Mouse (Mus musculus) cerebellum, postnatal 10 days (tissue): ENCODE data around the gene Cfap70.

ENCODE experiments used
- DNase-seq, 2 experiments: peaks; one replicate each; pipeline ENCODE4 v3.0.0; 2021; ENCODE audit warnings: mixed read lengths in 2 of 2

Cfap70 gene

GRCm38 (mm10) chr14:20422257-20422656 lies 29.8 kb downstream of the Cfap70 start:
- DNase-seq = peak; percentile 8 to 12

- DNase-seq = peak; percentile 60 to 65
Measured at GRCm38 (mm10) chr14:20400071-20400470, 52.0 kb downstream of the Cfap70 start.

GRCm38 (mm10) chr14:20398864-20399263 lies 53.2 kb downstream of the Cfap70 start:
- peak; percentile 42 to 50 for DNase-seq

GRCm38 (mm10) chr14:20397220-20397619 lies 54.8 kb downstream of the Cfap70 start:
- DNase-seq = no peak

- peak; percentile 95 to 98 for DNase-seq
Measured at GRCm38 (mm10) chr14:20393205-20393913, 58.7 kb downstream of the Cfap70 start, which contains the start of gene Mrps16. TSS of gene Mrps16 (minus strand) at chr14:20393634.

- DNase-seq = peak; percentile 20 to 30
Measured at GRCm38 (mm10) chr14:20392326-20392725, 59.7 kb downstream of the Cfap70 start.

- no peak for DNase-seq
Measured at GRCm38 (mm10) chr14:20389446-20390079, 62.5 kb downstream of the Cfap70 start.

GRCm38 (mm10) chr14:20388441-20389129 lies 63.4 kb downstream of the Cfap70 start, which contains the start of gene Dnajc9:
TSS of gene Dnajc9 (minus strand) at chr14:20388910.
- DNase-seq = peak; percentile 97 to 98

- DNase-seq = no peak
Measured at GRCm38 (mm10) chr14:20379753-20380430, 72.1 kb downstream of the Cfap70 start.

GRCm38 (mm10) chr14:20379087-20379640 lies 72.9 kb downstream of the Cfap70 start:
- DNase-seq = no peak

- DNase-seq = peak; percentile 57 to 68
Measured at GRCm38 (mm10) chr14:20378313-20379061, 73.5 kb downstream of the Cfap70 start.

GRCm38 (mm10) chr14:20377112-20377521 lies 74.9 kb downstream of the Cfap70 start:
- peak in 1 of 2 experiments; percentile 27 for DNase-seq

- DNase-seq = no peak
Measured at GRCm38 (mm10) chr14:20371854-20372253, 80.2 kb downstream of the Cfap70 start.

- DNase-seq = no peak
Measured at GRCm38 (mm10) chr14:20370798-20371197, 81.2 kb downstream of the Cfap70 start.

- no peak for DNase-seq
Measured at GRCm38 (mm10) chr14:20368271-20368670, 83.8 kb downstream of the Cfap70 start.

GRCm38 (mm10) chr14:20363230-20363629 lies 88.8 kb downstream of the Cfap70 start:
- DNase-seq = no peak

- peak; percentile 96 for DNase-seq
Measured at GRCm38 (mm10) chr14:20347991-20348541, 104.0 kb downstream of the Cfap70 start, which contains the start of the genes Ecd and Fam149b. TSS of gene Ecd (minus strand) at chr14:20348121. TSS of gene Fam149b (plus strand) at chr14:20348162.

GRCm38 (mm10) chr14:20347441-20347990 lies 104.5 kb downstream of the Cfap70 start:
- DNase-seq = no peak

GRCm38 (mm10) chr14:20345885-20346284 lies 106.1 kb downstream of the Cfap70 start:
- DNase-seq = peak in 1 of 2 experiments; percentile 5
